Mouse (Mus musculus): ENCODE measurements around the gene Pou2f3. TPM values are rescaled to one million over a fixed set of nuclear protein-coding genes. Genes with fewer than 3 reads are reported as not detected.

Pou2f3 gene
- polyA plus RNA-seq, 1 experiment from 2014 or later = not detected

- WGBS = 83% methylated on average over 7 of the region's 7 CpGs
Observed at GRCm38 (mm10) chr9:43084496-43085362, 125.4 kb downstream of the Pou2f3 start.

GRCm38 (mm10) chr9:43083441-43084055 lies 126.6 kb downstream of the Pou2f3 start:
- H3K4me2 ChIP-seq (replicated peaks) = no peak overlapping the region
- 32% methylated on average over 7 of the region's 7 CpGs for WGBS
- ATAC-seq (ENCODE audit: low FRiP score) = no peak
- H3K27me3 ChIP-seq = no peaks in the 10 kb centered on the region
- no peaks in the 10 kb centered on the region for H3K9me3 ChIP-seq (replicated peaks)
- peaks cover 3% of the 10 kb centered on the region; the same call in 1 of the 2 replicates for H3K4me1 ChIP-seq
- no peak overlapping the region for H3K27ac ChIP-seq
- H3K4me3 ChIP-seq = no peak overlapping the region
- no peaks in the 10 kb centered on the region for H3K36me3 ChIP-seq
- H3K9ac ChIP-seq = no peak overlapping the region

More at GRCm38 (mm10) chr9:43084496-43085362, 125.4 kb downstream of the Pou2f3 start:
- H3K4me3 ChIP-seq = no peak overlapping the region
- no peak overlapping the region for H3K4me2 ChIP-seq (replicated peaks)
- no peaks in the 10 kb centered on the region for H3K36me3 ChIP-seq
- H3K4me1 ChIP-seq = peaks cover 5% of the 10 kb centered on the region; the same call in 1 of the 2 replicates
- no peaks in the 10 kb centered on the region for H3K9me3 ChIP-seq (replicated peaks)
- ATAC-seq (ENCODE audit: low FRiP score) = no peak
- no peak overlapping the region for H3K27ac ChIP-seq
- H3K27me3 ChIP-seq = no peaks in the 10 kb centered on the region
- no peak overlapping the region for H3K9ac ChIP-seq

GRCm38 (mm10) chr9:43078711-43079110 lies 131.5 kb downstream of the Pou2f3 start:
- Histone ChIP-seq H3K4me2 (replicated peaks) (no peak overlapping the region), H3K27me3 (no peaks in the 10 kb centered on the region), H3K9ac (no peak overlapping the region), H3K4me1 (peaks cover 6% of the 10 kb centered on the region; the same call in 1 of the 2 replicates), H3K4me3 (no peak overlapping the region), H3K27ac (no peak overlapping the region), H3K9me3 (replicated peaks) (no peaks in the 10 kb centered on the region), H3K36me3 (no peaks in the 10 kb centered on the region)
- WGBS = 87% methylated on average over 3 of the region's 3 CpGs
- no peak for ATAC-seq (ENCODE audit: low FRiP score)

GRCm38 (mm10) chr9:43076163-43076562 lies 134.0 kb downstream of the Pou2f3 start:
- no peak for ATAC-seq (ENCODE audit: low FRiP score)
- no peak overlapping the region for H3K4me2 ChIP-seq (replicated peaks)
- H3K27me3 ChIP-seq = no peaks in the 10 kb centered on the region
- H3K4me1 ChIP-seq = peaks cover 7% of the 10 kb centered on the region; the same call in 1 of the 2 replicates
- H3K9me3 ChIP-seq (replicated peaks) = no peaks in the 10 kb centered on the region
- no peaks in the 10 kb centered on the region for H3K36me3 ChIP-seq
- H3K27ac ChIP-seq = no peak overlapping the region
- 73% methylated on average over 7 of the region's 7 CpGs for WGBS
- H3K9ac ChIP-seq = no peak overlapping the region
- H3K4me3 ChIP-seq = no peak overlapping the region

- H3K9me3 ChIP-seq (replicated peaks) = no peaks in the 10 kb centered on the region
- no peak for ATAC-seq (ENCODE audit: low FRiP score)
- WGBS = 100% methylated on average over 1 of the region's 1 CpGs
Observed at GRCm38 (mm10) chr9:43074611-43075010, 135.6 kb downstream of the Pou2f3 start.

More at GRCm38 (mm10) chr9:43074611-43075010, 135.6 kb downstream of the Pou2f3 start:
- H3K36me3 ChIP-seq = no peaks in the 10 kb centered on the region
- H3K4me3 ChIP-seq = no peak overlapping the region
- no peaks in the 10 kb centered on the region for H3K27me3 ChIP-seq
- H3K27ac ChIP-seq = no peak overlapping the region
- H3K9ac ChIP-seq = no peak overlapping the region
- H3K4me1 ChIP-seq = peaks cover 10% of the 10 kb centered on the region; the same call in 1 of the 2 replicates
- H3K4me2 ChIP-seq (replicated peaks) = no peak overlapping the region

Other genes with a start within 250 kb of the Pou2f3 start
- 16.1 and 18.5 TPM in 2 replicates for gene Arhgef12, start 103.1 kb downstream of the Pou2f3 start, polyA plus RNA-seq (2016; fragmentation: Nextera tagmentation; extraction: Ambion mirVana)
- 10.7 and 13.7 TPM in 2 replicates for gene Tmem136, start 93.8 kb downstream of the Pou2f3 start, polyA plus RNA-seq (2016; fragmentation: Nextera tagmentation; extraction: Ambion mirVana)
- gene Oaf, start 29.5 kb upstream of the Pou2f3 start, polyA plus RNA-seq (2016; fragmentation: Nextera tagmentation; extraction: Ambion mirVana) = 44.6 and 46.7 TPM in 2 replicates
- gene Trim29, start 100.5 kb upstream of the Pou2f3 start, polyA plus RNA-seq (2016; fragmentation: Nextera tagmentation; extraction: Ambion mirVana) = 2.1 and 2.2 TPM in 2 replicates